Mouse (Mus musculus) retina, postnatal 1 day (tissue): ENCODE measurements around the gene Hpcal1.
A peak's percentile ranks its signal among the peaks of the same experiment; 100 is the strongest.

Experiments
- DNase-seq: peaks from one replicate; pipeline ENCODE4 v3.0.0-alpha.2; 2012

Hpcal1 gene

GRCm38 (mm10) chr12:17690564-17691281 is at the start of gene Hpcal1:
TSS of gene Hpcal1 (plus strand) at chr12:17690856.
- peak; percentile 93 for DNase-seq

DNA sequence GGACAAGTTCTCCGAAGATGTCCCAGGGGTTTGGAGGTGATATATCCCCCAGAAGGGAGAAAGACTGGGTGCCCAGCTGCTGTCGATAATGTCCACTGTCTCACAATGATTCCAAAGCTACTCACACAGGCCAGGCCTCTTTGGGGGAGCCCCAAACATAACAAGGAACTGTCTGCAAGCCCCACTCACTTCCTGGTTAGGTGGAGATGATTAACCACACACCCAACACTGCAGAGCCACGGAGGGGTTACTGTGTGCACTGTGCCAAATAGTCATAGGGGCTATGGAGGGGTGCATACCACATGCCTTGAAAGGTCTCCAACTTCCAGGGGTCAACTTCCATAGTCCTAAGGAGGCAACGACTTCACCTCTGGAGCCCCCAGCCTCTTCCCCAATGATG is 49.4 kb upstream of the Hpcal1 start:
- DNase-seq = no peak

DNA sequence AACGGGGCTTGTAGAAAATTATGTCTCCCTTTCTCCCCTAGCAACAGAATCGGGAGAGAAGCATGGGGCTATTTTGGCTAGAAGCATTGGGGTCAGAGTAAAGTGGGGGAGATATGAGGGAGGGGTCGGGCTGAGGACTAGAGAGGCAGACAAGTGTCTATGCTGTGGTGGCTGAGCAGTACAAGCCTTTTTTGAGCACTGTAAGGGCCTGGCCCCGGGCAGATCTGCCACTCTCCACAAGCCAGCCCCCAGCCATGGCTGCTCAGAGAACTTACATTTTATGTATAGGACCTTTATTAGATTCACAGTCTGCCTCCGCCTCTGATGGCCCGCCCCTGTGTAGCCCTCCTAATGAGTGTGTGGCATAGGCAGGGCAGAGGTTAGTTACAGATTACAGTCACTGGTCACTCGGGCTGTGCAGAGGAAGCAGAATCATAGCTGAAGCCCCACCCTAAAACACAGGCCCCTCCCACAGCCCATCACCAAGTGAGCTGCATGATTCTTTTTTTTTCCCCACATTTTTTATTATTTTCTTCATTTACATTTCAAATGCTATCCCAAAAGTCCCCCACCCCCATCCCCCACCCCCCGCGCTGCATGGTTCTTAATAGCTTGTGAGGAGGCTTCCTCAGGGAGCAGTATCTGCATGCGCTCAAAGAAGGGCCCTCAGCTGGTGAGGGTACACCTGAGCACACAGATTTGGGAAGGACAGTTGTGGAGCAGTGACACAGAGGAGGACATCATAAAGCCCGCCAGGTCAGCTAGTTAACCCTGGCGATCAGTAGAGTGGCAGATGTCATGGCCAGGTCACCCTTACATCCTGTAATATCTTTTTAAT is 46.1 kb upstream of the Hpcal1 start:
- DNase-seq = no peak

DNA sequence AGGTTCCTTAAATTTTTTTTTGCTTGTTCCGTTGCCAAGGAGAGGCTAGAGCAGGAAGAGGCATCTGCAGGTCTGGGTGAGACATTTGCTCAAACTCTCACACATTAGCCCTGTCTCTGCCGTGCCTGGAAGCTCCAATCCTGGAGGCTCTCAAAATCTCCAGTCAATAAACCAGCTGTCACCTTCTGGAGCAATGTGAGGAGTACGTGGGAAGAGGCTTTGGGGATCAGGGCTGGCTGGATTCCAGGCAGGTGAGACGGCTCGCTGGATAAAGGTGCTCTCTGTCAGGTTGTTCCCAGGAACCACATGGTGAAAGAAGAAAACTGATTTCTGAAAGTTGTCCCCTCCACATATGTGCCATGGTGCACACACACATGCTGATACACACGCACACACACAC is 44.2 kb upstream of the Hpcal1 start:
- no peak for DNase-seq

GRCm38 (mm10) chr12:17651223-17652095 is 39.2 kb upstream of the Hpcal1 start:
- DNase-seq = no peak

DNA sequence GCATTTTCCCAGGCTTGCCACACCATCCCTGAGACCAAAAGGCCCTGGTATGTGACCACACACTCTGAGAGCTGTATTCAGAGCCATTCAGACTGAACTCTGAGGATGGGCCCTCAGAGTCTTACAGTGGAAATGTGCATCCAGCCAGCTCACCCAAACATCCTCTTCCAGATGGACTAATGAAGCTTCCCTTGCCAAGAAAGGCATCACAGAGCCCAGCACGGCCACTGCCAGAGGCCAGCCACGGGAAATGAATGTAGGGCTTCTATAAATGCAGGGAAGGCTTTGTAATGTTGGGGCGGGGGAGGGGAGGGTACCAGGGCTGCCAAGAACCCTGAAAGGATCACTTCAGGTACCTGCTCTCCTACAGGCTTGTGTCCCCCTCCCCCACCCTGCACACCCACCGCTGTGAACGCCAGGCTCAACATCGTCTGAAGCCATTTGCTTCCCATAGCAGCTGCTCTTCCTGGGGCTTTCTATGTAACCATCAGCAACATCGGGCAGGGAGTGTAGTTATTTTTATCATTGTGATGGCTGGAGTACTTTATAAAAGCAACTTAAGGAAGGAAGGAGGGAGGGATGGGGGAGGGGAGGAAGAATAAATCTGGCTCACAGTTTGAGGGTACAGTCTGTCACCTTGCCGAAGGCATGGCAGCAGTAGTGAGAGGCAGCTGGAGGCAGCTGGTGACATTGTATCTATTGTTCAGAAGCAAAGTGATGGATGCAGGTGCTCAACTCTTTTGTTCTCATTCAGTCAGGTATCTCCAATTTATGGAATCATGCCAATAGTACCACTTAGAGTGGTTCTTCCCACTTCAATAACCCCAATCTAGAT is 38.2 kb upstream of the Hpcal1 start:
- DNase-seq = peak; percentile 26

DNA sequence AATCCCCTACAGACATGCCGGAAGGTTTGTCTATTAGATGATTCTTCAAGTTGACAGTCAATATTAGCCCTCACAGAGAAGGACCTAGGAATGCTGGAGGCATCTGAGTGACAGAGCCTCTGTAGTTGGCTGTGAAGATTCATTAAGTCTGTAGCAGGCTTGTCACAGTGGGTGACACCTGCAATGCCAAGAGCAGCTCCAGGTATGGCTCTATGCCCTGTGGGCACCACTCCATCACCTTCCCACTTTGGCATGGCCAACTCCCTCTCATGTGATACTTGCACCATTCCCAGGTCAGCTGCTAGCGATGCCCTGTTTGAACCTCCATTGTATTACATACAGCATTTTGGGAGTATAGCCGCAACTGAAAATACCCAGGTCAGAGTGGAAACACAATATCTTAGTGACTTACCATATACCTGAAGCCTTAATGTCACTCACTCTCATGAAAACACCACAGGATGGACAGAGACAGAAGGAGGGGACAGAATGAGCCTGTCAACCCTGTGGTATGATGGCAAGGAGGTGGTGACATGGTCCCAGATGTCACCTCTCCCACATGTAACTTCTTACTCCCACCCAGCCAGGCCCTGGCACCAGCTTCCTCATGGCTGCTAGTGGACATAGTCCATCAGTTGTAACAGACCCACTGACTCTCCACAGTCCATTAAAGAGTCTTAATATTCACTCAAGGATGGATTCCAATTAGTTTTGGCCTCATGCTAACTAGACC is 37.4 kb upstream of the Hpcal1 start:
- DNase-seq = no peak

DNA sequence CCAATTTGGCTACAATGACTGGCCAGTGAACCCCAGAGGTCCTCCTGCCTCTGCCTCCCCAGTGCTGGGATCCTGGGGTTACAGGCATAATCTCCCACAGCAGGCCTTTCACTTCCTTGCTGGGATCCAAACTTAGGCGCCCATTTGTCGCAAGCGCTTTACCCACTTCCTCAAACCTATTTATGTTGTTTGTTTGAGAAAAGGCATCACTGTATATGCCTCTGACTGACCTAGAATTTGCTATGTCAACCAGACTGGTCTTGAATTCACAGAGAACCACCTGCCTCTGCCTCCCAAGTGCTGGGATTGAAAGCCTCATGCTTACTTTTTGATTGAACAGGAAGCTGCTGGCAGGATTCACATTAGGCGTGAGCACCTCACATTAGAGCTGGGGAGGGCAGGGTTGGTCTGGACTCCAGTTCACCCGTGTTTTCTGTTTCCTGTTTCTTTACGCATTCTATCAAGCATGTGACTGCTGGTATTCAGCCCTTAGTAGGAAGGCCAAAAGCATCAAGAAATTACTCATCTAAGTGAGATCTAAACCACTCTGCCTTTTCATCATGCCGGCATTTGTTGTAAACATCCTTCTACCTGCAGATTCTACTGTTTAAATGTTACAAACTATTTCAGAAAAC is 33.0 kb upstream of the Hpcal1 start:
- no peak for DNase-seq

- no peak for DNase-seq
Observed at GRCm38 (mm10) chr12:17658521-17658920, 32.1 kb upstream of the Hpcal1 start.

DNA sequence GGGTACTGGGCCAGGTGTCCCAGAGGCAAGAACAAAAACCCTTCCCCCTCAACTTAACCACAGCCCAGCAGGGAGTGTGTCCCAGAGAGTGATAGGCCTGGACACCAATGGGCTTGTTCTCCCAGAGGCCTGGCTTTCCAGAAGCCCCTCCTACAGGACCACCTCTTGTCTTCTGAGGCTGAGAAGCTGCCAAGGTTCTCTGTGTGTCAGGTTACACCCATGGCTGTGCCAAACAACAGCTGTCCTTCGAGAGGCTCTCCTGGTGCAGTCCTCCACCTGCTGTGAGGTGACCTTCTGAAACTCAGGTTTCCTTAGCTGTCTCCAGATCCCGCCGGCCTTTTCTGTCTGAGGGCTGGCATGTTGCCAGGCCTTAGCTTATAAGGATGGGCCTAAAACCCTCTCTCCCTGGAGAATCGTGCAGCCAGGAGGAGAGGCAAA is 29.2 kb upstream of the Hpcal1 start:
- DNase-seq = peak; percentile 72

- no peak for DNase-seq
Observed at GRCm38 (mm10) chr12:17663991-17664635, 26.5 kb upstream of the Hpcal1 start.

DNA sequence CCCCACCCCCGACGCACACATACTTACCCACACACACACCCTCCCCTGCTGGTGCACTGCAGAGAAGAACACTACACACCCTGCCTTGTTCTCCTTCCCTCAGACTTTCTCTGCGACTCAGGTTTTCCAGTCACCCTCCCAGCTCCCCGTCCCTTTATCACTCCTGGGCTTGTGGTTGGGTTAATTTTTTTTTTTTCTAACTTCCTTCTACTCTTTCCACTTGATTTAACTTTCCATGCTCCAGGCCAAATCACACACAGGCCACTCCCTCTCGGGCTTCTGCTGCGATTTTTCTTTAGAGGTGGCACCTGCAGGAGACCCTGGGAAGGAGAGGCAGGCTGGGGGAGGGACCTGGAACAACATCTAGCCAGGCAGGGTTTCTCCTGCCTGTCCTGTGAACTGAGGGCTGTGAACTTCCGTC is 24.7 kb upstream of the Hpcal1 start:
- DNase-seq = peak; percentile 39

DNA sequence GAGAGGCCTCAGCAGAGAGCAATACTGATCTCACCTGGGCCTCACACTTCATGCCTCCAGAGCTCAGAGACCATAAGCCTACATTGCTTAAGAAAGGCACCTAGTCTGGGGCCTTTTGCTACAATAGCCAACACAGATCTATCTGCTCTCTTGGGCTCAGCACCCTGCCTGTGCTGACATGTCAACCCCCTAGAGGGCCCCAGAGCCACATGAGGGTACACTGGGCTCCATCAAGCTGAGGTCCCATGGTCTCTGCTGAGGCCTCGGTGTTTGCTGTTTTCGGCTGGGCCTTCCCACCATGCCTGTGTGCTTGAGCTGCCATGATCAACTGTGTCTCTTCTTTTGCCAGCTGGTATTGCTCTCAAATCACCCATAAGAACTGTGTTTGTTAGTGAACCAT is 24.0 kb upstream of the Hpcal1 start:
- DNase-seq = peak; percentile 26

GRCm38 (mm10) chr12:17673729-17674128 is 16.9 kb upstream of the Hpcal1 start:
- no peak for DNase-seq

DNA sequence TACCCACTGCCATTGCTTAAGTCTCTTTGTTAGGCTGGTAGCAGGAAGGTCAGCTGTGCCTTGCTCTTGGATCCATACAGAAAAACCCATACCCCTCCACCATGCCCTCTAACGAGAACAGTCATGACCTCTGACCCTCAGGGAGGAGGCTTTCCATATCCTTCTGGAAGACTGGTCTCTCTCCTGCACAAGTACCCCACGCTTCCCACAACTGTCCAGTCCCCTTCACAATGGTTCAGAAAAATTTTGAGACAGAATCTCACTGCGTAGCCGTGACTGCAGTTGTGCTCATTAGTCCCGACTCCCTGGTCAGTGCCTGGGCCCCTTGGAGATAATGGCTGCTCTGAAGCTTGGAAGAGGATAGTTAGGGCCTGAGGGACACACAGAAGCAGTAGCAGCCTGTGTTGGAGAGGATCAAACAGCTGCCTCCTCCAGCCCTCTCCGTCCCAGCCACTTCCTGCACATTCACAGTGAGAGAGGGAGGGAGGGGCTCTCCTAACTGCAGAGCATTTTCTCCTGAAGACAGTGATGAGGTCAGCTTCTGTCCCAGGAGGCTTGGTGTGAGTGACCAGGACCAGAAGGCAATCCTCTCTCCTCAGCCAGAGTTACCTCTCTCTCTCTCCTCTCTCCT is 16.4 kb upstream of the Hpcal1 start:
- peak; percentile 41 for DNase-seq

- DNase-seq = no peak
Observed at GRCm38 (mm10) chr12:17677743-17678142, 12.9 kb upstream of the Hpcal1 start.

DNA sequence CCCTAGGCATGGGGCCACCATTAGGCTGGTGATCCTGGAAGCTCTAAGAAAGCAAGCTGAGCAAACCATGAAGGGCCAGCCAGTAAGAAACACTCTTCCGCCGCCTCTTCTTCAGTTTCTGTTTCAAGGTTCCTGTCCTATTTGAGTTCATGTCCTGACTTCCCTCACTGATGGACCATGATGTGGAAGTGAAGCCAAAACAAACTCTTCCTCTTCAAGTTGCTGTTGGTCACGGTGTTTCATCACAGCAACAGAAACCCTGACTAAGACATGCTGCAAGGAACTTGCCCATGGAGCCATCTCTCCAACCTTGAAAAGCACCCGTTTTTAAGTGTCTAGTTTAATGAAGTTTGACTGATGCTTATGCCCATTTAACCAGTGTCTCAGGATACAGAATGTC is 11.1 kb upstream of the Hpcal1 start:
- no peak for DNase-seq

- no peak for DNase-seq
Observed at GRCm38 (mm10) chr12:17682161-17682560, 8.5 kb upstream of the Hpcal1 start.

DNA sequence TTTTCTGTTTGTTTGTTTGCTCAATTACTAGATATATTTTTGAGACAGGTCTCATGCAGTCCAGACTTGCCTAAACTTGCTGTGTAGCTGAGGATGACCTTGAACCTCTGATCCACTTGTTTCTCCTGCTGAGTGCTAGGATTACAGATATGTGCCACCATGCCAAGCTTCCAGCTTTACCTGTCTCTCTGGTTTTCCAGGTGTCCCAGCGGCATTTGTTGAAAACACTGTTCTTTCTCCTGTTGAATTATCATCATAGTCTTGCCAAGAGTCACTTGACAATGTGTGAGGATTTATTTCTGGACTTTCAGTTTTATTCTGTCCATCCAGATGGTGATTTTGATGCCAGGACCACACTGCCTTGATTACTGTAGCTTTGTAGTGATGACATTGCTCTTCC is 6.3 kb upstream of the Hpcal1 start:
- DNase-seq = no peak

DNA sequence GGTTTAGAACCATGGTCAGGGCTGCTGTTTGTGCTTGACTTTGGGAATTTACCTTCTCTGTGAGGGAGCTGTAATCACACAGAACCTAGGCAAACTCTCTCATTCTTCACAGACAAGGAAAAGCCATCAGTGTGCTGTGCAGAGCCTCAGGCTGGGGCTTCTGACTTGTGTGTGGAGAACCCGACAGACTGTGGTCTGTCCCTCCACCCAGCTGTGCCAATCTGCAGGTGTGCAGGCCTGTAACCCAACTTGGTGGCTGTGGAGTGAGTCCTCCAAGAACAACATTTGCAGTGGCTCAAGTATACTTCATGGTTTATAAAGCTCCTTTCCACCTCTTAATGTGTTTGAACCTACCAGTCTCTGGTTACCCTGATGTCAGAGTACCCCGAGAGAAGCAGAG is 4.5 kb upstream of the Hpcal1 start:
- no peak for DNase-seq
